Mouse (Mus musculus) CH12.LX (cell line): ENCODE measurements around the gene Stk39. TPM values are rescaled to one million over a fixed set of nuclear protein-coding genes. Genes with fewer than 3 reads are reported as not detected.

Experiments used
- DNase-seq: peaks from one replicate; pipeline ENCODE4 v3.0.0-alpha.2; 2013; ENCODE audit errors: extremely low read depth
- H3K27ac ChIP-seq: 2 replicates; pipeline ENCODE4 v1.5.1; 2012; ENCODE audit warnings: low read depth, mild to moderate bottlenecking, control low read depth, moderate library complexity; ENCODE audit not compliant: insufficient read depth
- H3K27me3 ChIP-seq: replicated peaks from 2 replicates; pipeline ENCODE3; 2012; ENCODE audit warnings: inconsistent platforms
- H3K36me3 ChIP-seq, 2 experiments: replicated peaks in 1 of 2; 2 replicates each; pipeline versions ENCODE3 to v1.6.1; 2012; ENCODE audit warnings: inconsistent platforms in 1 of 2, low read length in 1 of 2, mild to moderate bottlenecking in 1 of 2, mixed read lengths in 1 of 2, moderate library complexity in 1 of 2; ENCODE audit not compliant: control insufficient read depth in 1 of 2, insufficient read depth in 1 of 2
- H3K4me1 ChIP-seq, 2 experiments: 2 replicates each; pipeline ENCODE4 v1.6.1; 2012; ENCODE audit warnings: inconsistent platforms in 1 of 2, moderate library complexity in 1 of 2; ENCODE audit not compliant: insufficient read depth in 2 of 2, control insufficient read depth in 1 of 2
- H3K4me2 ChIP-seq: 2 replicates; pipeline ENCODE4 v1.6.1; 2012; ENCODE audit warnings: low read depth, mild to moderate bottlenecking, control low read depth; ENCODE audit not compliant: poor library complexity, insufficient read depth, severe bottlenecking
- H3K4me3 ChIP-seq, 3 experiments: fragments of 150-350 bp in 1 of 3; sonication (generic) in 1 of 3; replicated peaks in 1 of 3; 2 replicates each; pipeline versions ENCODE3 to v1.5.1; 2011 to 2012; ENCODE audit warnings: low read depth in 2 of 3, low read length in 2 of 3, mild to moderate bottlenecking in 2 of 3, moderate library complexity in 2 of 3, control low read depth in 1 of 3, improper control_type of control experiment in 1 of 3, inconsistent platforms in 1 of 3, mixed read lengths in 1 of 3; ENCODE audit not compliant: poor library complexity in 1 of 3
- H3K79me2 ChIP-seq: replicated peaks from 2 replicates; pipeline ENCODE4 v1.6.1; 2012; ENCODE audit warnings: mild to moderate bottlenecking, moderate library complexity; ENCODE audit not compliant: control insufficient read depth, poor library complexity, insufficient read depth, severe bottlenecking; ENCODE audit errors: extremely low read depth
- H3K9ac ChIP-seq: 2 replicates; pipeline ENCODE4 v1.6.1; 2012; ENCODE audit warnings: low read depth, mild to moderate bottlenecking, control low read depth, moderate library complexity; ENCODE audit not compliant: insufficient read depth
- H3K9me3 ChIP-seq: replicated peaks from 2 replicates; pipeline ENCODE3; 2012; ENCODE audit warnings: low read length, inconsistent platforms, mixed read lengths
- BHLHE40 ChIP-seq: IDR thresholded peaks from 2 replicates; pipeline ENCODE4 v1.6.1; 2011; ENCODE audit warnings: mild to moderate bottlenecking, low read depth, low read length, improper control_type of control experiment
- CHD2 ChIP-seq: IDR thresholded peaks from 2 replicates; pipeline ENCODE4 v1.6.1; 2011; ENCODE audit warnings: low read length, improper control_type of control experiment
- CTCF ChIP-seq, 2 experiments: IDR thresholded peaks in 1 of 2; conservative IDR thresholded peaks in 1 of 2; 2 replicates each; pipeline ENCODE4 v1.5.1; 2011 to 2012; ENCODE audit warnings: low read depth in 2 of 2, low read length in 2 of 2, improper control_type of control experiment in 1 of 2, inconsistent platforms in 1 of 2, mild to moderate bottlenecking in 1 of 2, moderate library complexity in 1 of 2
- ELF1 ChIP-seq: IDR thresholded peaks from 2 replicates; pipeline ENCODE4 v1.6.1; 2014; ENCODE audit warnings: low read depth, mild to moderate bottlenecking, inconsistent platforms, low read length, improper control_type of control experiment
- ETS1 ChIP-seq: conservative IDR thresholded peaks from 2 replicates; pipeline ENCODE4 v1.6.1; 2012; ENCODE audit warnings: low read depth, mild to moderate bottlenecking, inconsistent platforms, low read length, improper control_type of control experiment, moderate library complexity
- JUND ChIP-seq: conservative IDR thresholded peaks from 2 replicates; pipeline ENCODE4 v1.6.1; 2011; ENCODE audit warnings: low read depth, low read length, improper control_type of control experiment
- MAX ChIP-seq: IDR thresholded peaks from 2 replicates; pipeline ENCODE4 v1.6.1; 2011; ENCODE audit warnings: low read length, improper control_type of control experiment
- MXI1 ChIP-seq: IDR thresholded peaks from 2 replicates; pipeline ENCODE4 v1.6.1; 2011; ENCODE audit warnings: mild to moderate bottlenecking, low read depth, low read length, improper control_type of control experiment
- NRF1 ChIP-seq: IDR thresholded peaks from 2 replicates; pipeline ENCODE4 v1.6.1; 2014; ENCODE audit warnings: low read depth, mild to moderate bottlenecking, inconsistent platforms, low read length, improper control_type of control experiment, moderate library complexity
- POLR2A ChIP-seq: IDR thresholded peaks from 2 replicates; pipeline ENCODE4 v1.6.1; 2011; ENCODE audit warnings: low read depth, mild to moderate bottlenecking, improper control_type of control experiment, low read length
- POLR2AphosphoS2 ChIP-seq: IDR thresholded peaks from 2 replicates; pipeline ENCODE4 v1.6.1; 2011; ENCODE audit warnings: low read depth, low read length, improper control_type of control experiment
- RCOR1 ChIP-seq: conservative IDR thresholded peaks from 2 replicates; pipeline ENCODE4 v1.6.1; 2012; ENCODE audit warnings: low read depth, mild to moderate bottlenecking, inconsistent platforms, low read length, improper control_type of control experiment
- TBP ChIP-seq: conservative IDR thresholded peaks from 2 replicates; pipeline ENCODE4 v1.6.1; 2011; ENCODE audit warnings: low read depth, low read length, improper control_type of control experiment
- UBTF ChIP-seq: IDR thresholded peaks from 2 replicates; pipeline ENCODE4 v1.6.1; 2012; ENCODE audit warnings: low read depth, mild to moderate bottlenecking, inconsistent platforms, low read length, improper control_type of control experiment, moderate library complexity
- USF2 ChIP-seq: conservative IDR thresholded peaks from 2 replicates; pipeline ENCODE4 v1.6.1; 2011; ENCODE audit warnings: low read depth, low read length, improper control_type of control experiment
- ZC3H11A ChIP-seq: IDR thresholded peaks from 2 replicates; pipeline ENCODE4 v1.6.1; 2012; ENCODE audit warnings: low read depth, mild to moderate bottlenecking, inconsistent platforms, low read length, improper control_type of control experiment
- ZMIZ1 ChIP-seq: IDR thresholded peaks from 2 replicates; pipeline ENCODE4 v1.6.1; 2012; ENCODE audit warnings: low read depth, mild to moderate bottlenecking, inconsistent platforms, low read length, improper control_type of control experiment
- dilution Hi-C: fragments of 300-500 bp; cut with MboI; formaldehyde crosslinking; loops from 2 replicates; pipeline ENCODE4 v1.14.3; 2020; ENCODE audit warnings: low sequenced_read_pairs; ENCODE audit not compliant: extremely low pct_unique_long_range_greater_than_20kb, extremely low pct_ligation_motif_present
- in situ Hi-C: fragments of 300-500 bp; cut with MboI; formaldehyde crosslinking; loops from 3 replicates; pipeline ENCODE4 v1.14.3; 2019; ENCODE audit warnings: low sequenced_read_pairs, low pct_ligation_motif_present, low pct_unique_long_range_greater_than_20kb, mixed read lengths
- polyA plus RNA-seq: library from polyadenylated mRNA; unstranded; fragments of >175 nt; gene quantifications from 2 replicates; pipeline ENCODE4 v1.2.1, GENCODE M21; 2012; ENCODE audit warnings: low read depth; ENCODE audit not compliant: insufficient read length
- total RNA-seq, 2 experiments: library from RNA; depleted of rRNA; stranded (reverse); fragments of 300-350 nt in 1 of 2; fragments of >200 nt in 1 of 2; gene quantifications; 2 replicates each; pipeline ENCODE4 v1.2.3; 2012 to 2014

Stk39 gene
- total and polyA plus RNA-seq, 3 experiments, result not detected

GRCm38 (mm10) chr2:68232929-68233328 lies 239.1 kb downstream of the Stk39 start:
- H3K79me2 ChIP-seq, result no peaks in the 10 kb centered on the region
- in situ Hi-C loops, result no loop called here
- TF ChIP-seq TBP (no peak), MAX (no peak), ELF1 (no peak), ETS1 (no peak), CTCF (conservative IDR thresholded peaks at IDR 0.05 in 1 of 2, IDR thresholded peaks at IDR 0.05 in 1 of 2; ENCODE audit: low read depth in 2 of 2, low read length in 2 of 2) (no peak), MXI1 (no peak)
- TF ChIP-seq, all 38 proteins: peak for 0
- Histone ChIP-seq H3K36me3 (no peaks in the 10 kb centered on the region), H3K27ac (no peak overlapping the region), H3K4me1 (no peaks in the 10 kb centered on the region), H3K27me3 (no peaks in the 10 kb centered on the region), H3K4me3 (no peak overlapping the region), H3K4me2 (no peak overlapping the region), H3K9ac (no peak overlapping the region), H3K9me3 (peaks cover 61% of the 10 kb centered on the region)
- no peak for DNase-seq
- dilution Hi-C loops, result no loop called here

GRCm38 (mm10) chr2:68229872-68230271 lies 242.2 kb downstream of the Stk39 start:
- in situ Hi-C loops, result no loop called here
- no peak for DNase-seq
- TF ChIP-seq ZC3H11A (no peak), BHLHE40 (no peak), NRF1 (no peak), POLR2AphosphoS2 (no peak), ZMIZ1 (no peak), RCOR1 (no peak), CHD2 (no peak), TBP (no peak), USF2 (no peak), POLR2A (no peak), UBTF (no peak)
- no peaks in the 10 kb centered on the region for H3K27me3 ChIP-seq
- H3K36me3 ChIP-seq, result no peaks in the 10 kb centered on the region
- dilution Hi-C loops, result no loop called here
- H3K4me2 ChIP-seq, result no peak overlapping the region
- H3K9me3 ChIP-seq, result peaks cover 72% of the 10 kb centered on the region
- no peak overlapping the region for H3K27ac ChIP-seq
- no peaks in the 10 kb centered on the region for H3K4me1 ChIP-seq
- no peak overlapping the region for H3K9ac ChIP-seq
- H3K79me2 ChIP-seq, result no peaks in the 10 kb centered on the region
- no peak overlapping the region for H3K4me3 ChIP-seq

- DNase-seq, result no peak
- Histone ChIP-seq H3K36me3 (no peaks in the 10 kb centered on the region), H3K9me3 (peaks cover 76% of the 10 kb centered on the region)
- TF ChIP-seq JUND, result no peak
- TF ChIP-seq TBP, result no peak
- TF ChIP-seq, all 38 proteins: peak for 0
- Histone ChIP-seq H3K79me2 (no peaks in the 10 kb centered on the region), H3K9ac (no peak overlapping the region), H3K4me2 (no peak overlapping the region), H3K4me1 (no peaks in the 10 kb centered on the region), H3K27ac (no peak overlapping the region), H3K27me3 (no peaks in the 10 kb centered on the region), H3K4me3 (no peak overlapping the region)
- in situ Hi-C loops (no loop called here), dilution Hi-C loops (no loop called here)
These were observed 243.0 kb downstream of the Stk39 start for GRCm38 (mm10) chr2:68229081-68229480.
